Mouse (Mus musculus) erythroblast, embryonic 14.5 days (primary cell): Measurements from ENCODE around the gene Ncoa1. TPM values are rescaled to one million over a fixed set of nuclear protein-coding genes. Genes with fewer than 3 reads are reported as not detected.

Experiments
- H3K27me3 ChIP-seq: 2 replicates; pipeline ENCODE4 v1.6.1; 2012; ENCODE audit warnings: inconsistent platforms; ENCODE audit not compliant: control insufficient read depth
- H3K36me3 ChIP-seq: 2 replicates; pipeline ENCODE4 v1.6.1; 2012; ENCODE audit warnings: mild to moderate bottlenecking, inconsistent platforms; ENCODE audit not compliant: control insufficient read depth
- H3K4me1 ChIP-seq: 2 replicates; pipeline ENCODE4 v1.6.1; 2012; ENCODE audit warnings: inconsistent platforms; ENCODE audit not compliant: control insufficient read depth
- H3K4me3 ChIP-seq: replicated peaks from 2 replicates; pipeline ENCODE3; 2012; ENCODE audit warnings: moderate library complexity, mild to moderate bottlenecking, inconsistent platforms
- H3K9me3 ChIP-seq: 2 replicates; pipeline ENCODE4 v1.6.1; 2012; ENCODE audit warnings: low read length, inconsistent platforms, mixed read lengths; ENCODE audit not compliant: control insufficient read depth
- GATA1 ChIP-seq: IDR thresholded peaks from 2 replicates; pipeline ENCODE4 v1.6.1; 2012; ENCODE audit warnings: low read length, inconsistent platforms, mixed read lengths
- TAL1 ChIP-seq: IDR thresholded peaks from 3 replicates; pipeline ENCODE4 v1.6.1; 2012; ENCODE audit warnings: low read length, inconsistent platforms, mixed read lengths
- polyA plus RNA-seq: library from polyadenylated mRNA; stranded (reverse); fragments of >175 nt; gene quantifications from 2 replicates; pipeline ENCODE4 v1.2.3, GENCODE M21; 2012

The Ncoa1 gene
- polyA plus RNA-seq, 1 experiment, result 0.07 TPM

DNA sequence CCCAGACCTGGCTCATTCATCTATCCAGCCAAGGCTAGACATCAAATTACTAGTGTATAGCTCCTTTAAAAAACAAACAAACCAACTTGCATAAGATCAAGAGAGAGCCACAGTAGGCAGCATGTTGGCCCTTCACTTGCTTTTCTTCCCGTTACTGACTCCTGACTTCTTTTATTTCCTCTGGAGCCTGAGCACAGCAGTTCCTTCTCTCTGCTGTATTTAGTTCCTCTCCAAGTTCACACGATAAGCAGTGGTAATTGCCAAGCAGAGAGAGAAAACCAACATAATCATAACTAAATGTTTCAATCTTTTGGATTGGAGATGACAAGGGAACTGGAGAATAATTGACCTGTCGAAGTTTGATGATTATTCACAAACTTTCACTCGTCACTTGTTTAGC is 244.2 kb downstream of the Ncoa1 start:
- Histone ChIP-seq H3K4me1 (peaks cover 34% of the 10 kb centered on the region), H3K4me3 (peak overlapping the region; percentile 93), H3K9me3 (no peaks in the 10 kb centered on the region), H3K27me3 (no peaks in the 10 kb centered on the region), H3K36me3 (peaks cover 44% of the 10 kb centered on the region)
- TF ChIP-seq TAL1, result no peak
- TF ChIP-seq GATA1, result no peak

DNA sequence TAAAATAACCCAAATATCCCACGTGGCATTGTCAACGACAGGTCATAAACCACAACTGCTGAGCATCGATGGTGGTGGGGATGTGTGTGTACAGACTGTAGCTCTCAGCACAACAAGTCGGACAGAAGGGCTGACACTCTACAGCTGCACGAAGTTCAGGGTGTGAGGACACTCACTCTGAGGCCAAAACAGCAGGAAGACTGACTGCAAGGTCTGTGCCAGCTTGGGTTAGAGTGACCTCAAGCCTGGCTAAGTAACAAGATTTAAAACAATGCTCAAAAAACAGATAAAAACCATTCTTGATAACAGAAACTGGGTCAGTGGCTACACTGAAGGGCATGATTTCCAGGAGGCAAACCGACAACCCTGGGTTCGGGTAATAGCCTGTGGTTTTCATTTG is 246.8 kb downstream of the Ncoa1 start:
- TF ChIP-seq TAL1, result no peak
- no peak for TF ChIP-seq GATA1
- Histone ChIP-seq H3K36me3 (peaks cover 67% of the 10 kb centered on the region), H3K9me3 (no peaks in the 10 kb centered on the region), H3K4me3 (no peak overlapping the region), H3K4me1 (peaks cover 32% of the 10 kb centered on the region), H3K27me3 (no peaks in the 10 kb centered on the region)

DNA sequence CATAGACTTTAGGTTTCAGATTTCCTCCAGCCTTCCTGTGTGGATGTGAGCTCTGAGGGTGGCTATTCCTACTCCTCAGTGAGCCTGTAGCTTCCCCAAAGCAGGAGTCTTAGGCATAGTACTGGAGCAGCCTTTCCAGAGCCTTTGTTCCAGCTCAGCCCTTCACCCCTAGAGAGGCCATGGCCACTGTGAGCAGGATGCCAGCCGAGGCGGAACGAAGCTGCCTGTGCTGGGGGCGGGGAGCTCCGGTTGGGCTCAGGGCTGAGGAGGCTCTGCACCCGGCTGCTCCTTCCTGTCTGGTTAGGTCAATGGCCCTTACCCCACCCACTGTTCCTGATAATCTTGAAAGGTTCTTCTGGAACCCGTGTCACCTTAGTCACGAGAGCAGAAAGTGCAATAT is 264.1 kb downstream of the Ncoa1 start:
- H3K4me3 ChIP-seq, result no peak overlapping the region
- TF ChIP-seq TAL1, result no peak
- no peak for TF ChIP-seq GATA1
- peaks cover 87% of the 10 kb centered on the region for H3K36me3 ChIP-seq
- no peaks in the 10 kb centered on the region for H3K27me3 ChIP-seq
- H3K4me1 ChIP-seq, result no peaks in the 10 kb centered on the region
- no peaks in the 10 kb centered on the region for H3K9me3 ChIP-seq

DNA sequence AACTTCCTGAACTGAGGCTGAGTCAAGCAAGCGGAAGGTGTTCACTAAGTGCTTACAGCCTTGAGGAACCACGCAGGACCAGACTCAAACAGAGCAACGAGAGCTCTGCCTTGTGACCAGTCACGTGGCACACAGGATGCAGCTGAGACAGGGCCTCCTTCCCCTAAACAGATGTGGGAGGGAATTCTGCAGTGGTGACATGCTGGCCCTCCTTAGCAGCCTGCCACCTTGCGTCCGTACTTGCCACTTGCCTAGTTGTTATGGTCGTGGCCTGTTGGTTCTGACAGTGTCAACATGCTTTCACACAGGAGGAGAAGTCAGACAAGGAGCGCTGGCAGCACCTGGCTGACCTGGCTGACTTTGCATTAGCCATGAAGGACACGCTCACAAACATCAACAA is 265.8 kb downstream of the Ncoa1 start:
- no peak overlapping the region for H3K4me3 ChIP-seq
- H3K4me1 ChIP-seq, result no peaks in the 10 kb centered on the region
- H3K9me3 ChIP-seq, result no peaks in the 10 kb centered on the region
- H3K27me3 ChIP-seq, result no peaks in the 10 kb centered on the region
- peaks cover 78% of the 10 kb centered on the region for H3K36me3 ChIP-seq
- TF ChIP-seq GATA1 (no peak), TAL1 (no peak)

DNA sequence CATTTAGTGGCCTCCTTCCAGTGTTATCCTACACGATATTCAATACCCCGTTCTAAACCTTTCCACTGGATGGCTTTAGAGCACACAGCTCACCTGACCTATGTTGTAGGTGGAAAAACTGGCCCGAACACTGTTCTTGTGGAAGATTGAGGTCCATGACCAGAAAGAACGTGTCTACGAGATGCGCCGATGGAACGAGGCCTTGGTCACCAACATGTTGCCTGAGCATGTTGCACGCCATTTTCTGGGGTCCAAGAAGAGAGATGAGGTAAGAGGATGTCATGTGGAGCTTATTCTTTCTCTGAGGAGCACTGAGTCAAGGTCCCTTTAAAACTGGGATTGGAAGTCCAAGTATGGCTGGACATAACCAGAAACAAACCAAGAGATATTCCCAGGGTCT is 267.8 kb downstream of the Ncoa1 start:
- no peaks in the 10 kb centered on the region for H3K27me3 ChIP-seq
- peaks cover 60% of the 10 kb centered on the region for H3K36me3 ChIP-seq
- no peaks in the 10 kb centered on the region for H3K4me1 ChIP-seq

DNA sequence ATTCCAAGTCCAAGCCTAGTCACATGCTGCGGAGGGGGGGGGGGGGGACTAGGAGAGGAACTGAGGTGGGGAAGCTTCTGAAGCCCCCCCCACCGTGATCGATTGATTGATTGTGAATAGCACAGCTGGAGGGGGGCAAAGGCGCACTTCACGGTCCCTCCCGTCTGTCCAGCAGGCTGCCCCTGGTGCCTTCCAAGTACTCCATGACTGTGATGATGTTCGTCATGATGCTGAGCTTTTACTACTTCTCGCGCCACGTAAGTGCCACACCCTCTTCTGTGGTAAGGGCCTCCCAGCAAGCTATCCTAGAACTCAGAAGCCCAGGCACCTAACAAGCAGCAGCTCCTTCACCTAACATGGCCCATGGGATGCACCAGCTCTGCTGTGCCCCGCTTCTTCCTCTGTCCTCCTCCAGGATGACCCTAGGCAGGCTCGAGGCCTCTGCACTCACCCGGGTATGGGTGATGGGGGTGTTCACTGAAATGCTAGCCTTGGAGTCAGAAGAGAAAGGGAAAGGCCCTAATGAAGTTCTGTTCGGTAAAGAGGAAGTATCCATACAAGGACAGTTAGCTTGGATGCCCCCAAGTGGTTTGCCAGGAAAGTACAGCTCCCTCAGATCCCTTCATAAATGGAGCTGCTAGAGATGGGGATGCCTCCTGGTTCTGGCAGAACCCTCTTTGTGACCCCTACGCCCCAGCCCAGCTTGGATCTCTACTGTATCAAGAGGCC is 268.4 kb downstream of the Ncoa1 start:
- H3K36me3 ChIP-seq, result peaks cover 54% of the 10 kb centered on the region
- H3K4me3 ChIP-seq, result no peak overlapping the region

More for the DNA sequence above, 267.8 kb downstream of the Ncoa1 start:
- no peak overlapping the region for H3K4me3 ChIP-seq
- H3K9me3 ChIP-seq, result no peaks in the 10 kb centered on the region
- TF ChIP-seq TAL1 (no peak), GATA1 (no peak)

DNA sequence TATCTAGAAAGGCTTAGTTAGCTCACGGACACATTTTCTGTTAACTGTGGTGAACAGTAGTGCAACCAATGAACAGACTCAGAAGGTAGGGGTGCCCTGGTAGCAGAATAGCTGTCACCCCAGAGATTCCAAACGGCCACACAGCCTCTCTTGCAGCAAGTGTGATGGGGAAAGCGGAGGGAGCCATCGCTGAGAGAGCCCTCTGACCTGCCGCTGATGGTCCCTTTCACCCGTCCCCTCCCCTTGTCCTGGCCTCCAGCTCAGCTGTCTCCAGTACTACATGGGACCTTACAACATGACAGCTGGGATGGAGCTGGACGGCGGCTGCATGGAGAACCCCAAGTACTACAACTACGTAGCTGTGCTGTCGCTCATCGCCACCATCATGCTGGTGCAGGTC is 270.9 kb downstream of the Ncoa1 start:
- Histone ChIP-seq H3K4me3 (no peak overlapping the region), H3K27me3 (no peaks in the 10 kb centered on the region), H3K4me1 (no peaks in the 10 kb centered on the region), H3K9me3 (no peaks in the 10 kb centered on the region), H3K36me3 (peaks cover 31% of the 10 kb centered on the region)
- no peak for TF ChIP-seq TAL1
- no peak for TF ChIP-seq GATA1

More for the DNA sequence above, 268.4 kb downstream of the Ncoa1 start:
- Histone ChIP-seq H3K4me1 (no peaks in the 10 kb centered on the region), H3K27me3 (no peaks in the 10 kb centered on the region), H3K9me3 (no peaks in the 10 kb centered on the region)
- no peak for TF ChIP-seq GATA1
- TF ChIP-seq TAL1, result no peak

DNA sequence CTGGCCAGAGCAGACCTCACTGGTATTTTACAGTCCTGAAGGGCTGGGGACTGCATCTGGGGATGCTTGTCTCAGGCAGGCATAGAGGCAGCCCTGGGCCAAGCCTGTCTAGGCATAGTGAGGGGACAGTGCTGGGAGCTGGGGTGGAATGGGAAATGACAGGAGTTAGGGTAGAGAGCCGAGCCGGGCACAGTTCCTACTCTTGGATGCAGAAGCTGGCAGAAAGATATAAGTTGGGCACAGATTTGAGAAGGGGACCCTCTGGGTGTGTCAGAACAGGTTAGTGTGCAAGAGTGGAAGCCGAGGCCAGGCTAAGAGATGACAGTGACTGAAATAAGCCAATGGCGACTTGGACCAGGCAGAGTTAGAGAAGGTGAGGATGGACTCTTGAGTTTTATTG is 274.8 kb downstream of the Ncoa1 start:
- H3K27me3 ChIP-seq, result no peaks in the 10 kb centered on the region
- TF ChIP-seq TAL1 (no peak), GATA1 (no peak)
- no peaks in the 10 kb centered on the region for H3K9me3 ChIP-seq
- H3K36me3 ChIP-seq, result peaks cover 10% of the 10 kb centered on the region
- no peaks in the 10 kb centered on the region for H3K4me1 ChIP-seq
- no peak overlapping the region for H3K4me3 ChIP-seq

DNA sequence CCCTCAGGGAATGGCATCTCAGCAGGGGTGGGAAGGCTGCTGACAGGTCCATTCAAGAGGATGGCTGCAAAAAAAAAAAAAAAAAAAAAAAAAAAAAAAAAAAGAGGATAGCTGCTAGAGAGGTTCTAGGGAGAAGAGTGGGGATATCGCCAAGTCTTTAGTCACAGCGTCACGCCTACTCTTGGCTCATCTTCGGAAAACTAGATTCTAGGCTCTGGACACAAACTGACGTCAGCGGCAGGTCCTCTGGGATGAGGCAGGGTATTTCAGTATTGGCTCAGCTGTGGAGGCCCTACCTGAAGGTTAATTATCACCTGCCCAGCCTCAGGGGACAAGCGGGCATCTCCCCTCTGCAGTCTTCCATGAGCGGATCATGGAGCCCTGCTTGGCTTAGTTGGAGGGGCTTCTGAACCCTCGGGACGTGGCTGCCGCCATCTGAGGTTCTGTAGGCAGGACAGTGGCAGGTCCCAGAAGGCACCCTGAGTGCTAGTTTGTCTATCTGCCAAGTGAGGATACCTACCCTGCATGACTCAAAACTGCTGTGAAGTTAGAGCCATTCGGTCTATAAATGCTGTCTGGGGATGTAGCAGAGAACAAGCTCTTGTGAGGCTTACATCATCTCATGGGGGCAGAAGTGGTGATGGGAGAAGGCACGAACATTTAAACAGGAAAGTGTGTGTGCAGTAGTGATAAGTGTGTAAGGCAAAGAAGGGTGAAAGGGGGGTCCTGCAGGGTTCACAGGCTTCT is 275.4 kb downstream of the Ncoa1 start:
- TF ChIP-seq TAL1 (no peak; the same call in 2 of the 3 replicates), GATA1 (no peak)
- Histone ChIP-seq H3K9me3 (no peaks in the 10 kb centered on the region), H3K4me1 (no peaks in the 10 kb centered on the region), H3K27me3 (no peaks in the 10 kb centered on the region), H3K36me3 (peaks cover 6% of the 10 kb centered on the region), H3K4me3 (no peak overlapping the region)
